Mouse (Mus musculus): ENCODE data around the gene Rhox12. TPM values are rescaled to one million over a fixed set of nuclear protein-coding genes. Genes with fewer than 3 reads are reported as not detected.
A peak's percentile ranks its signal among the peaks of the same experiment; 100 is the strongest.

The Rhox12 gene
- not detected in 2 replicates for polyA plus RNA-seq (2014; fragmentation: Nextera tagmentation; extraction: Ambion mirVana)

GRCm38 (mm10) chrX:38110807-38111206, at the start of gene Rhox12:
Rhox12 (minus strand) TSS chrX:38110907.
- no peaks in the 10 kb centered on the region for H3K27me3 ChIP-seq (ENCODE audit: control insufficient read depth, insufficient read depth, low read length)
- no peak within 1 kb of the TSS for H3K4me2 ChIP-seq (ENCODE audit: low read depth)
- no peaks in the 10 kb centered on the region for H3K9me3 ChIP-seq (ENCODE audit: control insufficient read depth, low read length)
- no peak within 1 kb of the TSS for H3K4me3 ChIP-seq (ENCODE audit: low read depth, low read length)
- H3K27ac ChIP-seq (ENCODE audit: low read depth, low read length) = no peak within 1 kb of the TSS
- 77% methylated on average over 4 of the region's 4 CpGs for WGBS
- no peak for ATAC-seq (ENCODE audit: insufficient read depth, low FRiP score, low TSS enrichment)
- no peak for DNase-seq (ENCODE audit: low spot score)
- H3K36me3 ChIP-seq (ENCODE audit: control insufficient read depth, insufficient read depth, low read length) = no peaks in the 10 kb centered on the region
- no peak within 1 kb of the TSS for H3K9ac ChIP-seq (ENCODE audit: low read length)
- no peaks in the 10 kb centered on the region for H3K4me1 ChIP-seq (ENCODE audit: control insufficient read depth, insufficient read depth, low read length)

GRCm38 (mm10) chrX:38159097-38159496, 48.4 kb upstream of the Rhox12 start:
- Histone ChIP-seq H3K27ac (ENCODE audit: low read depth, low read length) (no peak overlapping the region), H3K36me3 (ENCODE audit: control insufficient read depth, insufficient read depth, low read length) (no peaks in the 10 kb centered on the region), H3K9ac (ENCODE audit: low read length) (no peak overlapping the region), H3K4me3 (ENCODE audit: low read depth, low read length) (no peak overlapping the region), H3K9me3 (ENCODE audit: control insufficient read depth, low read length) (no peaks in the 10 kb centered on the region), H3K4me2 (ENCODE audit: low read depth) (no peak overlapping the region), H3K4me1 (ENCODE audit: control insufficient read depth, insufficient read depth, low read length) (no peaks in the 10 kb centered on the region), H3K27me3 (ENCODE audit: control insufficient read depth, insufficient read depth, low read length) (no peaks in the 10 kb centered on the region)
- no peak for ATAC-seq (ENCODE audit: insufficient read depth, low FRiP score, low TSS enrichment)
- 53% methylated on average over 1 of the region's 1 CpGs for WGBS
- no peak for DNase-seq (ENCODE audit: low spot score)

- H3K27me3 ChIP-seq (ENCODE audit: control insufficient read depth, insufficient read depth, low read length) = no peaks in the 10 kb centered on the region
- no peak overlapping the region for H3K9ac ChIP-seq (ENCODE audit: low read length)
- DNase-seq (ENCODE audit: low spot score) (no peak), ATAC-seq (ENCODE audit: insufficient read depth, low FRiP score, low TSS enrichment) (no peak)
- no peaks in the 10 kb centered on the region for H3K9me3 ChIP-seq (ENCODE audit: control insufficient read depth, low read length)
- no peak overlapping the region for H3K4me2 ChIP-seq (ENCODE audit: low read depth)
- H3K4me1 ChIP-seq (ENCODE audit: control insufficient read depth, insufficient read depth, low read length) = no peaks in the 10 kb centered on the region
- H3K36me3 ChIP-seq (ENCODE audit: control insufficient read depth, insufficient read depth, low read length) = no peaks in the 10 kb centered on the region
- 94% methylated on average over 32 of the region's 34 CpGs for WGBS
- no peak overlapping the region for H3K4me3 ChIP-seq (ENCODE audit: low read depth, low read length)
- no peak overlapping the region for H3K27ac ChIP-seq (ENCODE audit: low read depth, low read length)
Observed at GRCm38 (mm10) chrX:38121478-38121877, 10.8 kb upstream of the Rhox12 start.

- H3K27ac ChIP-seq (ENCODE audit: low read depth, low read length) = no peak within 1 kb of the TSS
- ATAC-seq (ENCODE audit: insufficient read depth, low FRiP score, low TSS enrichment) = no peak
- no peaks in the 10 kb centered on the region for H3K4me1 ChIP-seq (ENCODE audit: control insufficient read depth, insufficient read depth, low read length)
- H3K4me3 ChIP-seq (ENCODE audit: low read depth, low read length) = no peak within 1 kb of the TSS
- no peak within 1 kb of the TSS for H3K4me2 ChIP-seq (ENCODE audit: low read depth)
- 91% methylated on average over 20 of the region's 20 CpGs for WGBS
- H3K27me3 ChIP-seq (ENCODE audit: control insufficient read depth, insufficient read depth, low read length) = no peaks in the 10 kb centered on the region
- H3K36me3 ChIP-seq (ENCODE audit: control insufficient read depth, insufficient read depth, low read length) = no peaks in the 10 kb centered on the region
- H3K9me3 ChIP-seq (ENCODE audit: control insufficient read depth, low read length) = no peaks in the 10 kb centered on the region
- H3K9ac ChIP-seq (ENCODE audit: low read length) = no peak within 1 kb of the TSS
- DNase-seq (ENCODE audit: low spot score) = no peak
Observed at GRCm38 (mm10) chrX:38120982-38121381, 10.3 kb upstream of the Rhox12 start, which contains the start of gene Rhox13. Rhox13 (plus strand) TSS chrX:38121219.

- WGBS = 88% methylated on average over 9 of the region's 9 CpGs
- Histone ChIP-seq H3K9me3 (ENCODE audit: control insufficient read depth, low read length) (no peaks in the 10 kb centered on the region), H3K4me3 (ENCODE audit: low read depth, low read length) (no peak within 1 kb of the TSS), H3K9ac (ENCODE audit: low read length) (no peak within 1 kb of the TSS), H3K4me2 (ENCODE audit: low read depth) (no peak within 1 kb of the TSS), H3K36me3 (ENCODE audit: control insufficient read depth, insufficient read depth, low read length) (no peaks in the 10 kb centered on the region), H3K27me3 (ENCODE audit: control insufficient read depth, insufficient read depth, low read length) (no peaks in the 10 kb centered on the region), H3K4me1 (ENCODE audit: control insufficient read depth, insufficient read depth, low read length) (no peaks in the 10 kb centered on the region), H3K27ac (ENCODE audit: low read depth, low read length) (no peak within 1 kb of the TSS)
- DNase-seq (ENCODE audit: low spot score) (no peak), ATAC-seq (ENCODE audit: insufficient read depth, low FRiP score, low TSS enrichment) (no peak)
Observed at GRCm38 (mm10) chrX:38085041-38085440, 25.7 kb downstream of the Rhox12 start, which contains the start of gene Rhox11. Rhox11 (minus strand) TSS chrX:38085141.

- DNase-seq (ENCODE audit: low spot score) = peak; percentile 61
- H3K4me1 ChIP-seq (ENCODE audit: control insufficient read depth, insufficient read depth, low read length) = no peaks in the 10 kb centered on the region
- 20% methylated on average over 12 of the region's 12 CpGs for WGBS
- no peak overlapping the region for H3K4me2 ChIP-seq (ENCODE audit: low read depth)
- no peak for ATAC-seq (ENCODE audit: insufficient read depth, low FRiP score, low TSS enrichment)
- no peak overlapping the region for H3K27ac ChIP-seq (ENCODE audit: low read depth, low read length)
- no peak overlapping the region for H3K9ac ChIP-seq (ENCODE audit: low read length)
- H3K36me3 ChIP-seq (ENCODE audit: control insufficient read depth, insufficient read depth, low read length) = no peaks in the 10 kb centered on the region
- no peaks in the 10 kb centered on the region for H3K9me3 ChIP-seq (ENCODE audit: control insufficient read depth, low read length)
- no peak overlapping the region for H3K4me3 ChIP-seq (ENCODE audit: low read depth, low read length)
- no peaks in the 10 kb centered on the region for H3K27me3 ChIP-seq (ENCODE audit: control insufficient read depth, insufficient read depth, low read length)
Observed at GRCm38 (mm10) chrX:38084226-38084625, 26.5 kb downstream of the Rhox12 start.

GRCm38 (mm10) chrX:38066175-38066574, 44.5 kb downstream of the Rhox12 start, which contains the start of gene Rhox10:
Rhox10 (plus strand) TSS chrX:38066475.
- no peak for ATAC-seq (ENCODE audit: insufficient read depth, low FRiP score, low TSS enrichment)
- WGBS = 90% methylated on average over 11 of the region's 11 CpGs
- no peak for DNase-seq (ENCODE audit: low spot score)

GRCm38 (mm10) chrX:38061544-38061943, 49.2 kb downstream of the Rhox12 start:
- H3K9me3 ChIP-seq (ENCODE audit: control insufficient read depth, low read length) = no peaks in the 10 kb centered on the region
- WGBS = 0% methylated on average over 1 of the region's 1 CpGs

More at GRCm38 (mm10) chrX:38066175-38066574, 44.5 kb downstream of the Rhox12 start, which contains the start of gene Rhox10:
- Histone ChIP-seq H3K4me2 (ENCODE audit: low read depth) (no peak within 1 kb of the TSS), H3K27me3 (ENCODE audit: control insufficient read depth, insufficient read depth, low read length) (no peaks in the 10 kb centered on the region), H3K9ac (ENCODE audit: low read length) (no peak within 1 kb of the TSS), H3K36me3 (ENCODE audit: control insufficient read depth, insufficient read depth, low read length) (no peaks in the 10 kb centered on the region), H3K27ac (ENCODE audit: low read depth, low read length) (no peak within 1 kb of the TSS), H3K4me1 (ENCODE audit: control insufficient read depth, insufficient read depth, low read length) (no peaks in the 10 kb centered on the region), H3K9me3 (ENCODE audit: control insufficient read depth, low read length) (no peaks in the 10 kb centered on the region), H3K4me3 (ENCODE audit: low read depth, low read length) (no peak within 1 kb of the TSS)

More at GRCm38 (mm10) chrX:38061544-38061943, 49.2 kb downstream of the Rhox12 start:
- H3K27ac ChIP-seq (ENCODE audit: low read depth, low read length) = no peak overlapping the region
- no peak overlapping the region for H3K4me2 ChIP-seq (ENCODE audit: low read depth)
- no peak for ATAC-seq (ENCODE audit: insufficient read depth, low FRiP score, low TSS enrichment)
- H3K36me3 ChIP-seq (ENCODE audit: control insufficient read depth, insufficient read depth, low read length) = no peaks in the 10 kb centered on the region
- DNase-seq (ENCODE audit: low spot score) = no peak
- H3K4me3 ChIP-seq (ENCODE audit: low read depth, low read length) = no peak overlapping the region
- no peak overlapping the region for H3K9ac ChIP-seq (ENCODE audit: low read length)
- no peaks in the 10 kb centered on the region for H3K4me1 ChIP-seq (ENCODE audit: control insufficient read depth, insufficient read depth, low read length)
- H3K27me3 ChIP-seq (ENCODE audit: control insufficient read depth, insufficient read depth, low read length) = no peaks in the 10 kb centered on the region
